Mouse (Mus musculus): ENCODE data around the gene Rora.

GRCm38 (mm10) chr9:68641123-68641522, 12.5 kb upstream of the Rora start:
- TF ChIP-seq CTCF (IDR thresholded peaks at IDR 0.05; ENCODE audit: control insufficient read depth, insufficient read depth, insufficient replicate concordance, low read depth, low read length), result no peak
- no peak for TF ChIP-seq POLR2A (IDR thresholded peaks at IDR 0.05; ENCODE audit: control insufficient read depth, low read depth, low read length)
